Mouse (Mus musculus) lung, adult 2 months (tissue): ENCODE measurements around the gene Vps37d.

Experiments
- CTCF ChIP-seq: fragments of 200-500 bp; IDR thresholded peaks from 2 replicates; pipeline ENCODE4 v1.5.1; 2011; ENCODE audit warnings: mild to moderate bottlenecking, low read length, control low read depth; ENCODE audit not compliant: insufficient read depth
- POLR2A ChIP-seq: fragments of 200-500 bp; IDR thresholded peaks from 2 replicates; pipeline ENCODE4 v1.6.1; 2011; ENCODE audit warnings: low read depth, mild to moderate bottlenecking, control low read depth, low read length, borderline replicate concordance; ENCODE audit errors: extremely low read depth

DNA sequence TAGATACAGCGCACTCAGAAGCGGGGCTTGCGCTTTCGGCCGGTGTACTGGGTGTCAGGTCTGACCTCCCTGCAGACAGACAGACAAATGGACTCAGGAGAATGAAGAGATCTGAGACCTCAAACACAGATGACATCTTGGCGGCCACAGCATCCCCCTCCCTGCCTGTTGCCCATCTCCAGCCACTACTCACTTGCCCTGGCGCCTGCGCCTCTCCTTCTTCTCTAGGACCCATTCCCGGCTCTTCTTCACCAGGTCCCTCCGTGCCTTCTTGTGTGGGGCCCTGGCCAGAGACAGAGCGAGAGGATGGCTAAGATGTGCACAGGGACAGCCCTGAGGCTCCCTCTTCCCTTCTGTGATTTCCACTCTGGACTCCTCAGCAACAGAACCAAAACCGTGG lies 24.7 kb downstream of the Vps37d start:
- TF ChIP-seq CTCF (no peak), POLR2A (no peak)
